Mouse (Mus musculus) heart, adult 2 months (tissue): ENCODE data around the gene Gm973.

Experiments
- CTCF ChIP-seq: fragments of 200-600 bp; IDR thresholded peaks from 2 replicates; pipeline ENCODE4 v1.8.1; 2022; ENCODE audit warnings: antibody characterized with exemption, mild to moderate bottlenecking, moderate library complexity
- EP300 ChIP-seq: fragments of 200-500 bp; IDR thresholded peaks from 2 replicates; pipeline ENCODE4 v1.6.1; 2011; ENCODE audit warnings: low read depth, low read length, control low read depth; ENCODE audit not compliant: insufficient read depth
- POLR2A ChIP-seq: fragments of 200-500 bp; IDR thresholded peaks from 2 replicates; pipeline ENCODE4 v1.6.1; 2011; ENCODE audit warnings: mild to moderate bottlenecking, low read depth, low read length, control low read depth; ENCODE audit not compliant: insufficient read depth

DNA sequence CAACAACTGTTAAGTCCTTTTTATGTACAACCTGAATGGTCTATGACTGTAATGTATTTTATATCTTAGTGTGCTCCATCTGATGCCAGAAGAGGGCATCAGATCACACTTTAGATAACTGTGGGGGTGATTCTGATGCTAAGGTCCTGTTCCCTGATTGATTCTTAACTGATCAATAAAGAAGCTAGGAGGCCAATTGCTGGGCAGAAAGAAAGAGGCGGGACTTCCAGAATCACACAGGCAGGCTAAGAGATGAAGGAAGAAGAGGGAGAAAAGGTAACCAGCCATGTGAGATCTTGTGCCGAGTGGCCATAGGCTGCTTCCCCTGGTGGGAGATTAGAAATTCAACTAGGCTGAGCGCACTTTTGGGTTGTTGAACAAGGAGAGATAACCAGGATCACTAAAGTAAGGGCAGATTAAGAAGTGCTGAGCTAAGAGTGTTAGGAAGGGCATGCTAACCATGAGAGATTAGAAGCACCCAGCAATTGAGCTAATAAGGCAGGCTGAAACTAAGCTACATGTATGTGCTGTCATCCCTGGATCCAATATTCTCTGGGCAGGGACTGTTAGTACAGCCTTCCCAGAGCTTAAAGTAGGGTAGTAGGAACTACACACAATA, 135.2 kb downstream of the Gm973 start:
- no peak for TF ChIP-seq CTCF
- TF ChIP-seq POLR2A: no peak
- TF ChIP-seq EP300: no peak
